Mouse (Mus musculus) testis, adult 2 months (tissue): ENCODE measurements at regions not wholly inside any gene's neighbourhood (a gene's known extent, or its start where the extent isn't known, plus 50 kb on each side); places are given as distances from the start of the nearest gene placed in this dataset.

ENCODE experiments used
- CTCF ChIP-seq: fragments of 200-500 bp; IDR thresholded peaks from 2 replicates; pipeline ENCODE4 v1.5.1; 2012; ENCODE audit warnings: low read depth, mild to moderate bottlenecking, inconsistent platforms, low read length, moderate library complexity; ENCODE audit not compliant: control insufficient read depth, insufficient read depth, insufficient replicate concordance
- POLR2A ChIP-seq: fragments of 200-500 bp; IDR thresholded peaks from 2 replicates; pipeline ENCODE4 v1.6.1; 2012; ENCODE audit warnings: low read depth, mild to moderate bottlenecking, inconsistent platforms, low read length, moderate library complexity; ENCODE audit not compliant: control insufficient read depth

GRCm38 (mm10) chr3:34974371-34974770 lies 324.2 kb downstream of the Sox2 start:
- TF ChIP-seq CTCF (no peak), POLR2A (no peak)
